Mouse (Mus musculus) E14TG2a.4 (cell line): ENCODE measurements around the gene Sdhaf4.

Experiments
- H3K27me3 ChIP-seq: 2 replicates; pipeline ENCODE4 v1.6.1; 2014; ENCODE audit warnings: low read length, control low read depth; ENCODE audit not compliant: insufficient read depth
- H3K36me3 ChIP-seq: 2 replicates; pipeline ENCODE4 v1.6.1; 2014; ENCODE audit warnings: low read length, control low read depth; ENCODE audit not compliant: insufficient read depth
- H3K4me1 ChIP-seq: replicated peaks from 2 replicates; pipeline ENCODE4 v1.6.1; 2014; ENCODE audit warnings: low read depth, low read length, control low read depth
- H3K4me3 ChIP-seq: replicated peaks from 2 replicates; pipeline ENCODE4 v1.5.1; 2014; ENCODE audit warnings: mild to moderate bottlenecking, low read length
- H3K9me3 ChIP-seq: 2 replicates; pipeline ENCODE4 v1.6.1; 2014; ENCODE audit warnings: low read length, control low read depth
- CTCF ChIP-seq: conservative IDR thresholded peaks from 2 replicates; pipeline ENCODE4 v1.5.1; 2014; ENCODE audit warnings: low read length
- NANOG ChIP-seq: IDR thresholded peaks from 2 replicates; pipeline ENCODE4 v1.6.1; 2014; ENCODE audit warnings: borderline replicate concordance, low read length, mixed read lengths
- POU5F1 ChIP-seq: IDR thresholded peaks from 2 replicates; pipeline ENCODE4 v1.6.1; 2014; ENCODE audit warnings: low read length, borderline replicate concordance

Sdhaf4 gene

DNA sequence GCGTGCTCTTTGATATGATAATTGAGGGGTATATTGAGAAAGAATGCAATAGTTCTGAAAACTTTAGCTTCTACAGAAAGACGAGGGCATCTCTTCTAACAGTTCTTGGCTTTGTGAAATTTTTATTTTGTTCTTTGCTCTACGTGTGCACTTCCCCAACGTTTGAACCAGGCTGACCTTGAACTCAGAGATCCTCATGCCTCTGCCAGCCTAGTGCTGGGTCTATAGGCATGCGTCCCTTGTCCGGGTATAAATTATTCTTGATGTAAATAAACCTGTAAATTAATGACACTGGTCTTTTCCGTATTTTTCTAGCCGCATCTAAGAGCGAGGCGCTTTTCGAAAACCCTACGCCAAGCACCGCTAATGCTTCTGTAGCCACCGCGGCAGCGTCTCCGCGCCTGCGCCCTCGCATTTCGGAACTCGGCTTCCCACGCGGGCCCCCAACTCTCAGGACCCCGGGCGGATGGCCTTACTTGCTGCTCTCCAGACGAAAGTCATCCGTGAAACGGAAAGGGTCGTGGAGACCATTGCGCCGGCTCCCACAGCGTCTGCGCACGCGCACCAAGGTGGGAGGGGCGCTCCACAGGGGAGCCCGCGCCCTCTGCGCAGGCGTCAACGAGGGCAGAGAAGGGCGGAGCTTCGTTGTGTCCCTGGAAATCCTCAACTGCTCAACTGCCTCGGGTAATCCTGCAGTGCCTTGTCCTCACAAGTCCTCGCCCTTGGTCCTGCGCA is at the start of gene Sdhaf4:
TSS of gene Sdhaf4 (minus strand) at position 587 of the 735 bp plus-strand sequence.
- no peak for TF ChIP-seq NANOG
- no peak for TF ChIP-seq POU5F1
- H3K4me1 ChIP-seq = peaks cover 11% of the 10 kb centered on the region
- peak within 1 kb of the TSS; percentile 88 for H3K4me3 ChIP-seq
- H3K27me3 ChIP-seq = 0 out of 2 replicates have a peak, but pooled peaks cover 5% of the 10 kb centered on the region
- H3K36me3 ChIP-seq = peaks cover 18% of the 10 kb centered on the region
- H3K9me3 ChIP-seq = no peaks in the 10 kb centered on the region

DNA sequence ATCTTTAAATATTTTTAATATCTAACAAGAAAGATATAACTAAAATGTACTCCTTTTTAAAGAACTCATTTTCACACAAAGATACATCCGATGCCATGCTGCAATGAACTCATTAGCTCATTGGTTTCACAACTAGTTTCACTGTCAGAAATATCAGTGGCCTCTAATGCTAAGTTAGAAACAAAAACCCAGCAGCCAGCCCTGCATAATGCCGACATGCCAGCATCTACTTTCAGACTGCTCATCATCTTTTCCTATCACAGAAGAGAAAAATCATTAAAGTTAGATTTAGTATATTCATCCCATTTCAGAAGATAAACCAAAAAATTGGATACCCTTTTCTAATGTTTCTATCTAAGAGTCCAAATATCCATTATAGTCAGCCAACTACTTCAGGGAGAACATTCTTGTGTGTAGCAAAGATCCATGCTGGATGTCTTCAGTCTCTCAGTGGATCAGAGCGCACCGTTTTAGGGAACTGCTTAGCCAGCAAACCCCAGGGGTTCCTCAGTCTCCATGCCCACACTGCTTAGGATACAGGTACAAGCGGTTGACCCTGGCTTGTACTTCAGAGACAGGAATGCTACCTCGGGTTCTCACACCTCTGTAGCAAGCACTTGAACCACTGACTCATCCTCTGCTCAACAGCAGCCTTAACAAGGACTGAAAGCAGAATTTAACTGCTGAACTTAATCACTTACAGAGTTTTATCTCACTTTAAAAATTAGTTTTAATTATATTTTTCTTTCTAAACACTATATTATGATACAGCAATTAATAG is 41.5 kb upstream of the Sdhaf4 start:
- Histone ChIP-seq H3K9me3 (no peaks in the 10 kb centered on the region), H3K27me3 (no peaks in the 10 kb centered on the region), H3K4me1 (peaks cover 8% of the 10 kb centered on the region; the same call in 1 of the 2 replicates), H3K36me3 (no peaks in the 10 kb centered on the region), H3K4me3 (no peak overlapping the region)
- TF ChIP-seq CTCF = no peak
- no peak for TF ChIP-seq NANOG
- TF ChIP-seq POU5F1 = no peak

DNA sequence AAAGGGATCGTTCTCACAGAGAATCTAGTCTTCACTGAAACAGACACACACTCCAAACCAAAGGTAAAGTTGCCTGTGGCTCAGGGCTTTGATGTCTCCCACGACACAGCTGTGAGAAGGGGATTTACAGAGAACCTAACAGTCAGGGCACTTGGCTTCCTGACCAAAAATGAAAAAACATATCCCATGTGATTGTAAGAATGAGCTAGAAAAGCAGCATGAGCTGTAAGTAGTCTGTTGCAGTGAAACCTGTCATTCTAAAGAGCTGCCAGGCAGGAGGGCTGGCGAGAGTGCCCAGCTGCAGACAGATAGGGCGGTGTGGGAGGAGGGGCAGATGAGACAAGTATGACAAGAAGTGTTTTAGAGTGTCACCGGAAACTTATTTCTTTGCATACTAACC is 40.2 kb upstream of the Sdhaf4 start:
- no peak for TF ChIP-seq POU5F1
- TF ChIP-seq NANOG = no peak
- TF ChIP-seq CTCF = no peak
- no peaks in the 10 kb centered on the region for H3K27me3 ChIP-seq
- H3K36me3 ChIP-seq = no peaks in the 10 kb centered on the region
- no peaks in the 10 kb centered on the region for H3K9me3 ChIP-seq
- no peak overlapping the region for H3K4me3 ChIP-seq
- H3K4me1 ChIP-seq = peaks cover 11% of the 10 kb centered on the region; the same call in 1 of the 2 replicates

DNA sequence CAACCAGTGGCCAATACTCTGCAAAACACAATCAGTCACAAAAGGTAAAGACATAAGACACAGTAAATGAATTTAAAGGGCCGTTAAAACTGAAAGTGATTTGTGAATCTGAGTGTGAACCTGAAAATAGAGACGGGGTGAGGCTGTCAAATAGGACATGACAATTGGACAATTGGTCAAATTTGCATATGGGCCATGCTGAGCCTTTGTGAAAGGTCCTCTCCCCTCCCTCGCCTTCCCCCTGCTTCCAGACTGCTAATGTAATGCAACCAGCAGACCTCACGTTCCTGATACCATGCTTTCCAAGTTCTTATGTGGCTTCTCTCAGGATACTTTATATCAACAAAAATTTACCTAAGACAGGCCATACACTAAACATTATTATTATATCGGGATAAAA is 37.6 kb upstream of the Sdhaf4 start:
- Histone ChIP-seq H3K9me3 (no peaks in the 10 kb centered on the region), H3K36me3 (no peaks in the 10 kb centered on the region), H3K4me3 (no peak overlapping the region), H3K4me1 (peaks cover 11% of the 10 kb centered on the region; the same call in 1 of the 2 replicates), H3K27me3 (no peaks in the 10 kb centered on the region)
- TF ChIP-seq CTCF (no peak), NANOG (no peak), POU5F1 (no peak)

DNA sequence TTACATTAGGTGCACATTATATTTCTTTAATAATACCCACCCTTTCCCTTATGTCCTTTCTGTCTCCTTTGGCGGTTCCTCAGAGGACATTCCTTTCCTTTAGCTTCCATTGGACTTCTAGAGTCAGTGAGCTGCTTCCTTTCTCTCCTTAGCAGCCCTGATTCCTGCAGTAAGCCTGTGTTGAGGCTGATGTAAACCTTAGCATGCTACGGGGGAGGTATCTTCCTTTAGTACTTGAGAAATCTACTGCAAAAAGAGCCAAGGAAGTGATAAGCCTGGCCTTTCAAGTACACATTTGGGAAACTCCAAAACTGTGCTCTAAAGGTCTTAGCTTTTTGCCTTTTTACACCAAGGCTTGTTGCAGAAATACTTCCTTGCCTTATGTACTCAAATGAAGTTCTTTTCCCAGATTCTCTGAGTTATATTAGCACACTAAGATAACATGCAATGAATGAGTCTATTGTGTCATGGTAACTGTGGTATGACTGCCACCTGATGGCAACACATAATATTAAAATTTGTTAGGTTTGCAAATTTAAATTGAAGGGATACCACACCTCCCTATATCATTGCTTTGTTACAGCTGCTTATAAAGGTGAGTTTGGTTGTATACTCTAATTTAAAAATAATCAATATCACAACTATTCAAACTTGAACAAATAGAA is 28.4 kb upstream of the Sdhaf4 start:
- Histone ChIP-seq H3K27me3 (no peaks in the 10 kb centered on the region), H3K9me3 (no peaks in the 10 kb centered on the region), H3K36me3 (peaks cover 5% of the 10 kb centered on the region; the same call in 1 of the 2 replicates), H3K4me1 (no peaks in the 10 kb centered on the region), H3K4me3 (no peak overlapping the region)
- TF ChIP-seq POU5F1 = no peak

DNA sequence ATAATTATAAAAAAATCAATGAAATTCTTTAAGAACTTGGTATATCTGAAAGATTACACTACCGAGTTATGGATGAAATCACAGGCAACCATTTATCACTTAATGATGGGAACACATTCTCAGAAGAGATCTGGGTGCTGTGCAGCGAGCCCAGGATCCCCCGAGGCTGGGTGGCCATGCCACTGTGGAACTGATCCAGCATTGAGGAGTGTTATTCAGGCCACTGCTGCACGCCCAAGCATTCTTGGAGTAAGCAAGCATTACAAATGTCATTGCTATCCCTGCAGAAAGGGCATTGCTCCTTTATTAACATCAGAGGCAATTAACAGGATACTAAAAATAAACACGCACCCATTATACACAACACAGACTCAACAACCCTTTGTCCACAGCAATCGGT is 5.4 kb upstream of the Sdhaf4 start:
- 0 out of 2 replicates have a peak, but pooled peaks cover 5% of the 10 kb centered on the region for H3K27me3 ChIP-seq
- no peaks in the 10 kb centered on the region for H3K4me1 ChIP-seq
- TF ChIP-seq NANOG (no peak), CTCF (no peak), POU5F1 (no peak)
- no peaks in the 10 kb centered on the region for H3K36me3 ChIP-seq
- no peak overlapping the region for H3K4me3 ChIP-seq
- H3K9me3 ChIP-seq = no peaks in the 10 kb centered on the region

DNA sequence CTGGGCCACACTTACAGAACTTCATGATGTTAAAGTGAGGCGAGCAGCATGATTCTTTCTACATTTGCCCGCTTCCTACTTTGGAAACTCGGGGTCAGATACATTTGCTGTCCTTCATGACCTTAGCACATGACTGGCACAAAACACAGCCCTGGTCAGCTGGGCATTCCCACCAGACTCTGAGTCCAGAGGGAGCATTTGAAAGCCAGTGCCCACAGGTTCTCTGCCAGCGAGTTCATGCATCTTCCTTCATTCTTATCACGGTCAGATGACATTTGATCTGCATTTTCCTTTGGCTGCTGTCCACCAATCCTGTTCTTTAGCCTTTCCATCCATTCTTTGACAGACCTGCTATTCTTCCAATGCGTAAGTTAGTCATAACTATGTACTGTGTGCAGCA is 4.6 kb upstream of the Sdhaf4 start:
- H3K4me3 ChIP-seq = no peak overlapping the region
- peaks cover 3% of the 10 kb centered on the region; the same call in 1 of the 2 replicates for H3K4me1 ChIP-seq
- no peaks in the 10 kb centered on the region for H3K9me3 ChIP-seq
- no peak for TF ChIP-seq POU5F1
- TF ChIP-seq NANOG = no peak
- H3K36me3 ChIP-seq = no peaks in the 10 kb centered on the region
- H3K27me3 ChIP-seq = 0 out of 2 replicates have a peak, but pooled peaks cover 5% of the 10 kb centered on the region

DNA sequence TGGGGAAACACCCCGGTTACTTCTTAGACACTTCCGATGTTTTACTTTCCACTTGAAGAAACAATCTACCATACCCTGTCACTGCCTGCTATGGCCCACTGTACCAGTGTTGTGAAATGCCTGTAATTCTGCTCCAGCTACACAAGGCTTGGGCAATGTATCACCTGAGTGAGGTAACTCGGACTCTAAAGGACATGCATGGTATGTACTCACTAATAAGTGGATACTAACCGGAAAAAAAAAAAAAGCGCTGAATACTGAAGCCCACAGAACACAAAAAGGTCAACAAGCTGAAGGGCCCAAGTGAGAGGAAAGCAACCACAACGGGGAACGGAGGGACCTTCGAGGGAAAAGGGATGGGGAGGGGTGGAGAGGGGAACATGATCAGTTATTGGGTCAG is 2.2 kb upstream of the Sdhaf4 start:
- TF ChIP-seq POU5F1 (no peak), CTCF (no peak), NANOG (no peak)
- H3K27me3 ChIP-seq = 0 out of 2 replicates have a peak, but pooled peaks cover 5% of the 10 kb centered on the region
- H3K9me3 ChIP-seq = no peaks in the 10 kb centered on the region
- peaks cover 11% of the 10 kb centered on the region for H3K4me1 ChIP-seq
- no peak overlapping the region for H3K4me3 ChIP-seq
- H3K36me3 ChIP-seq = peaks cover 2% of the 10 kb centered on the region; the same call in 1 of the 2 replicates
